Mouse (Mus musculus): ENCODE measurements at regions not wholly inside any gene's neighbourhood (a gene's known extent, or its start where the extent isn't known, plus 50 kb on each side); places are given as distances from the start of the nearest gene placed in this dataset.

DNA sequence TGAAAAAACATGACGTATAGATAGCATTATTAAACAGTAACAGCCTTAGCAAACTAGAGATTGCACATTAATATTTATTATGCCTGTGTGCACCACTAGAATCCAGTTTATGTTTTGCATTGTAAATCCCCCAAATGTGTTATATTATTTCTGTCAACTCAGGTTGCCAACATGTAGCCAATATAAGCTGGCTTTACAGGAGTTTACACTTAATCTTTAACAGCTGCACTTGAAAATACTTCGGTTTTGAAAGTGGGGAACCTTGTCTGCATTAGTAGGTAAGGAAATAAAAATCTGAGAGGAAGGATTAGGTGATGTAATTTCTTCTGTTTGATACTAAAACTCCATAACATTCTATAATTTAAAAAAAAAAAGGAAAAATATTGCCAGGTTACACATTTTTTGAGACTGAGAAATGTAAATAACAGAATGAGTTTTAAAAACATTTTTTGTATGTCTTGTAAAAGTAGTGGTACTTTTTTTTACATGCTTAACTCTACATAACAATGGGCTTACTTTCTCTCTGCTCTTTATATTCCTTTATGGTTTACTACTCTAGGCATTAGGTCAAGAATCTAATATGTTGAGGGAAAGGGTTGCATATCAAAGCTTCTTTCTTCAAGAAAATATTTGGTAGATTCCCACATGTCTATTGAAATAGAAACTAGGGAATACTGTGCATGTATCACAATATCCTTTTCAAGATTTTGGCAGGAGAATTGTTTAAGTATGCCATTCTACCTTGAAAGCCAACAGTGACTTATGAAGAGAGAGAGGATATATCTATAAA, 214.2 kb upstream of the Adamts5 start:
- intact Hi-C loops (cut with DNase I), result no loop called here
- no peaks in the 10 kb centered on the region for H3K27me3 ChIP-seq (ENCODE audit: control insufficient read depth, insufficient read depth, low read length)
- H3K4me3 ChIP-seq, result no peak overlapping the region
- TF ChIP-seq POLR2A (IDR thresholded peaks at IDR 0.05; ENCODE audit: insufficient read depth, low read depth, low read length) (no peak), EP300 (IDR thresholded peaks at IDR 0.05; ENCODE audit: insufficient read depth, low read depth, low read length) (no peak), CTCF (IDR thresholded peaks at IDR 0.05) (no peak)
- no peaks in the 10 kb centered on the region for H3K36me3 ChIP-seq (ENCODE audit: control insufficient read depth, insufficient read depth, low read length)
- no peak overlapping the region for H3K27ac ChIP-seq
- H3K79me2 ChIP-seq (replicated peaks; ENCODE audit: control insufficient read depth, insufficient read depth, low read length), result no peaks in the 10 kb centered on the region
- no peak for DNase-seq
- WGBS, result 80% methylated on average over 2 of the region's 2 CpGs
- no peak overlapping the region for H3K9ac ChIP-seq (ENCODE audit: low read depth, low read length)
- H3K4me1 ChIP-seq (ENCODE audit: control insufficient read depth, insufficient read depth, low read length), result no peaks in the 10 kb centered on the region

GRCm38 (mm10) chr16:86094461-86094860, 192.8 kb upstream of the Adamts5 start:
- TF ChIP-seq CTCF (IDR thresholded peaks at IDR 0.05), result no peak
- no peak for TF ChIP-seq EP300 (IDR thresholded peaks at IDR 0.05; ENCODE audit: insufficient read depth, low read depth, low read length)
- no peak for TF ChIP-seq POLR2A (IDR thresholded peaks at IDR 0.05; ENCODE audit: insufficient read depth, low read depth, low read length)
- Histone ChIP-seq H3K27ac (no peak overlapping the region), H3K4me1 (ENCODE audit: control insufficient read depth, insufficient read depth, low read length) (no peaks in the 10 kb centered on the region), H3K4me3 (no peak overlapping the region), H3K9ac (ENCODE audit: low read depth, low read length) (no peak overlapping the region), H3K27me3 (ENCODE audit: control insufficient read depth, insufficient read depth, low read length) (no peaks in the 10 kb centered on the region), H3K79me2 (replicated peaks; ENCODE audit: control insufficient read depth, insufficient read depth, low read length) (no peaks in the 10 kb centered on the region), H3K36me3 (ENCODE audit: control insufficient read depth, insufficient read depth, low read length) (no peaks in the 10 kb centered on the region)
- no peak for DNase-seq
- intact Hi-C loops (cut with DNase I), result no loop called here
- 77% methylated on average over 2 of the region's 2 CpGs for WGBS

- Histone ChIP-seq H3K36me3 (ENCODE audit: control insufficient read depth, insufficient read depth, low read length) (no peaks in the 10 kb centered on the region), H3K4me1 (ENCODE audit: control insufficient read depth, insufficient read depth, low read length) (no peaks in the 10 kb centered on the region), H3K79me2 (replicated peaks; ENCODE audit: control insufficient read depth, insufficient read depth, low read length) (no peaks in the 10 kb centered on the region), H3K4me3 (no peak overlapping the region), H3K9ac (ENCODE audit: low read depth, low read length) (no peak overlapping the region), H3K27me3 (ENCODE audit: control insufficient read depth, insufficient read depth, low read length) (no peaks in the 10 kb centered on the region), H3K27ac (no peak overlapping the region)
- 92% methylated on average over 6 of the region's 6 CpGs for WGBS
- DNase-seq, result no peak
- intact Hi-C loops (cut with DNase I), result no loop called here
- TF ChIP-seq CTCF (IDR thresholded peaks at IDR 0.05) (no peak), POLR2A (IDR thresholded peaks at IDR 0.05; ENCODE audit: insufficient read depth, low read depth, low read length) (no peak), EP300 (IDR thresholded peaks at IDR 0.05; ENCODE audit: insufficient read depth, low read depth, low read length) (no peak)
Observed at GRCm38 (mm10) chr16:86090175-86090574, 188.5 kb upstream of the Adamts5 start.

GRCm38 (mm10) chr16:86087421-86087820, 185.8 kb upstream of the Adamts5 start:
- WGBS, result 70% methylated on average over 3 of the region's 3 CpGs
- no peak overlapping the region for H3K4me3 ChIP-seq
- H3K9ac ChIP-seq (ENCODE audit: low read depth, low read length), result no peak overlapping the region
- H3K4me1 ChIP-seq (ENCODE audit: control insufficient read depth, insufficient read depth, low read length), result no peaks in the 10 kb centered on the region
- no peaks in the 10 kb centered on the region for H3K27me3 ChIP-seq (ENCODE audit: control insufficient read depth, insufficient read depth, low read length)
- no peak overlapping the region for H3K27ac ChIP-seq
- TF ChIP-seq POLR2A (IDR thresholded peaks at IDR 0.05; ENCODE audit: insufficient read depth, low read depth, low read length), result no peak
- no peak for TF ChIP-seq EP300 (IDR thresholded peaks at IDR 0.05; ENCODE audit: insufficient read depth, low read depth, low read length)
- no peak for TF ChIP-seq CTCF (IDR thresholded peaks at IDR 0.05)
- H3K36me3 ChIP-seq (ENCODE audit: control insufficient read depth, insufficient read depth, low read length), result no peaks in the 10 kb centered on the region
- intact Hi-C loops (cut with DNase I), result no loop called here
- no peak for DNase-seq
- H3K79me2 ChIP-seq (replicated peaks; ENCODE audit: control insufficient read depth, insufficient read depth, low read length), result no peaks in the 10 kb centered on the region

DNA sequence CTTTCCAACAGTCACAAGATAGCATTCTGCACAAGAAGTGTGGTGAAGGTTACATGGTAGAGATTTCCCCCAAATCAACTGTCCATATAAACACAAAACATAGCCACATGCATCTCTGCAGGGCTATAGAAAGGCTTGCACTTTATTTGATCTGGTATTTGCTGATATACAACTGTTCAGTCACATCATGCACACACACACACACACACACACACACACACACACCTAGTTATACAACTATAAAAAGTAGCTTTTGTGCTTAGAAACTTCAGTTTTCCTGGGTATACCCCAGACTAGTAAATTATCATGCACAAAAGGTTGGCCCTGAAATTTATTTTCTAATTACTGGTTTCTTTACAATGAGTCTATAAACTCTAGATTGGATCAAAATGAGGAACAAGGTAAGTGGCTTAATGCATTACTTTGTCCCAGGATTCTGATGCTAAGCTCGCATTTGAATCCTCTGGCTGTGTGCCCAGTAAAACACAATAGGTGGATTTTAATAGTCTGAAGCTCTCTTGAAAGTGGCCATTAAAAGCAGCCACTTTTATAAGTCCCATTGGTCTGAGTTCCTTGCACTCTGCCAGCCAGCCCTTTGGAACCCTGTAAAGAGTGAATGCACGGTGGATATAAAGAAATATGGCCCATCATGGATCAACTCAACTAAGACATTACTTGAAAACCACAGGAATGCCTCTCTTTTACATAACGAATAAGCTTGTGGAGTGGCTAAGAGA, 166.2 kb upstream of the Adamts5 start:
- TF ChIP-seq POLR2A (IDR thresholded peaks at IDR 0.05; ENCODE audit: insufficient read depth, low read depth, low read length), result no peak
- intact Hi-C loops (cut with DNase I), result no loop called here
- 46% methylated on average over 3 of the region's 3 CpGs for WGBS

GRCm38 (mm10) chr16:86060087-86060486, 158.5 kb upstream of the Adamts5 start:
- 81% methylated on average over 5 of the region's 5 CpGs for WGBS
- Histone ChIP-seq H3K36me3 (ENCODE audit: control insufficient read depth, insufficient read depth, low read length) (no peaks in the 10 kb centered on the region), H3K27me3 (ENCODE audit: control insufficient read depth, insufficient read depth, low read length) (no peaks in the 10 kb centered on the region), H3K4me1 (ENCODE audit: control insufficient read depth, insufficient read depth, low read length) (no peaks in the 10 kb centered on the region), H3K4me3 (no peak overlapping the region), H3K9ac (ENCODE audit: low read depth, low read length) (no peak overlapping the region), H3K27ac (no peak overlapping the region), H3K79me2 (replicated peaks; ENCODE audit: control insufficient read depth, insufficient read depth, low read length) (no peaks in the 10 kb centered on the region)
- TF ChIP-seq EP300 (IDR thresholded peaks at IDR 0.05; ENCODE audit: insufficient read depth, low read depth, low read length) (no peak), POLR2A (IDR thresholded peaks at IDR 0.05; ENCODE audit: insufficient read depth, low read depth, low read length) (no peak), CTCF (IDR thresholded peaks at IDR 0.05) (no peak)
- intact Hi-C loops (cut with DNase I), result no loop called here
- no peak for DNase-seq

More for the DNA sequence above, 166.2 kb upstream of the Adamts5 start:
- Histone ChIP-seq H3K4me1 (ENCODE audit: control insufficient read depth, insufficient read depth, low read length) (no peaks in the 10 kb centered on the region), H3K36me3 (ENCODE audit: control insufficient read depth, insufficient read depth, low read length) (no peaks in the 10 kb centered on the region), H3K79me2 (replicated peaks; ENCODE audit: control insufficient read depth, insufficient read depth, low read length) (no peaks in the 10 kb centered on the region), H3K27ac (no peak overlapping the region), H3K9ac (ENCODE audit: low read depth, low read length) (no peak overlapping the region), H3K27me3 (ENCODE audit: control insufficient read depth, insufficient read depth, low read length) (no peaks in the 10 kb centered on the region), H3K4me3 (no peak overlapping the region)
- no peak for DNase-seq

Data from heart, adult 2 months (tissue).